Mouse (Mus musculus) right cerebral cortex, postnatal 14 days (tissue): ENCODE results near the gene Met.

Experiments used
- DNase-seq: peaks from one replicate; pipeline ENCODE4 v3.0.0; 2022

Met gene

GRCm38 (mm10) chr6:17612652-17613051, 149.1 kb downstream of the Met start:
- DNase-seq: no peak

GRCm38 (mm10) chr6:17620823-17621222, 157.2 kb downstream of the Met start:
- DNase-seq: no peak

- DNase-seq: no peak
Measured at GRCm38 (mm10) chr6:17621436-17621835, 157.8 kb downstream of the Met start.
